Mouse (Mus musculus) thymus, adult 2 months (tissue): ENCODE measurements around the gene Zfp945.
"Not testable (repeated sequence)": the region's sequence is repeated elsewhere in the genome, so short reads cannot be mapped to it uniquely, and the experiment has no call there.

Experiments
- CTCF ChIP-seq: fragments of 200-500 bp; IDR thresholded peaks from 2 replicates; pipeline ENCODE4 v1.5.1; 2012; ENCODE audit warnings: mild to moderate bottlenecking, control low read depth, low read length, moderate library complexity, borderline replicate concordance; ENCODE audit not compliant: control insufficient read depth, poor library complexity, insufficient read depth; ENCODE audit errors: extremely low read depth
- POLR2A ChIP-seq: fragments of 200-500 bp; IDR thresholded peaks from 2 replicates; pipeline ENCODE4 v1.6.1; 2012; ENCODE audit warnings: mild to moderate bottlenecking, low read length, control low read depth, moderate library complexity; ENCODE audit not compliant: control insufficient read depth, poor library complexity, insufficient read depth; ENCODE audit errors: extremely low read depth

DNA sequence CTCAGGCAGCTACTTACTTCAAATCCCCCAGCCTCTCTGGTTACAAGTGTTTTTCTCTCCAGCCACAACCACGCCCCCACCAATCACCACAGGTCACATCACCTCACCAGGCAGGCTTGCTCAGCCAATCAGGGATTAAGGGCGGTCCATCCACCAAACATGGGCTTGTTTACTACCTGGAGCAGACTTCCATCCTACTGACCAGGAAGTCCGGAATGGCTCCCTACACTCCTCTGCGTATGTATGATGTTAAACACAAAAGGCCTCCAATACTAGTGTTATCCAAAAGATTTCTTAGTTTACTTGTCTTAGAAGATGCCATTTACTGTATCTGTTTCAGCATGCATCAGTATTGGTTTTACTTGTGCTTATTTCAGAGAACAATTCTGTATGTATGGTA lies 8.6 kb upstream of the Zfp945 start:
- not testable (repeated sequence) for TF ChIP-seq CTCF, POLR2A
